Mouse (Mus musculus): Measurements from ENCODE around the gene Deup1. TPM values are rescaled to one million over a fixed set of nuclear protein-coding genes. Genes with fewer than 3 reads are reported as not detected.
"Not testable (repeated sequence)": the region's sequence is repeated elsewhere in the genome, so short reads cannot be mapped to it uniquely, and the experiment has no call there.

Deup1 gene
- polyA plus RNA-seq, 1 experiment from 2014 or later: 21.0 TPM

GRCm38 (mm10) chr9:15578946-15579345 is 48.8 kb downstream of the Deup1 start:
- WGBS: 78% methylated on average over 9 of the region's 9 CpGs
- H3K9ac ChIP-seq (ENCODE audit: low read length): no peak overlapping the region
- no peak for ATAC-seq (ENCODE audit: low read depth)
- no peak overlapping the region for H3K4me2 ChIP-seq (ENCODE audit: low read depth, low read length)
- H3K4me1 ChIP-seq (replicated peaks; ENCODE audit: control insufficient read depth, insufficient read depth, low read length): no peaks in the 10 kb centered on the region
- H3K4me3 ChIP-seq (ENCODE audit: low read length): no peak overlapping the region
- no peak overlapping the region for H3K27ac ChIP-seq (ENCODE audit: low read length)
- no peaks in the 10 kb centered on the region for H3K27me3 ChIP-seq (ENCODE audit: control insufficient read depth, insufficient read depth, low read depth, low read length)
- no peaks in the 10 kb centered on the region for H3K9me3 ChIP-seq (ENCODE audit: control insufficient read depth, low read length)
- no peaks in the 10 kb centered on the region for H3K36me3 ChIP-seq (ENCODE audit: control insufficient read depth, insufficient read depth, low read length)

GRCm38 (mm10) chr9:15578427-15578826 is 49.3 kb downstream of the Deup1 start:
- Histone ChIP-seq H3K9me3 (ENCODE audit: control insufficient read depth, low read length) (no peaks in the 10 kb centered on the region), H3K27me3 (ENCODE audit: control insufficient read depth, insufficient read depth, low read depth, low read length) (no peaks in the 10 kb centered on the region), H3K4me3 (ENCODE audit: low read length) (no peak overlapping the region), H3K4me2 (ENCODE audit: low read depth, low read length) (no peak overlapping the region), H3K27ac (ENCODE audit: low read length) (no peak overlapping the region), H3K4me1 (replicated peaks; ENCODE audit: control insufficient read depth, insufficient read depth, low read length) (no peaks in the 10 kb centered on the region), H3K36me3 (ENCODE audit: control insufficient read depth, insufficient read depth, low read length) (no peaks in the 10 kb centered on the region), H3K9ac (ENCODE audit: low read length) (no peak overlapping the region)
- ATAC-seq (ENCODE audit: low read depth): no peak
- 45% methylated on average over 1 of the region's 1 CpGs for WGBS

GRCm38 (mm10) chr9:15574750-15575454 is 52.8 kb downstream of the Deup1 start:
- ATAC-seq (ENCODE audit: low read depth): no peak
- Histone ChIP-seq H3K9me3 (ENCODE audit: control insufficient read depth, low read length) (no peaks in the 10 kb centered on the region), H3K4me2 (ENCODE audit: low read depth, low read length) (no peak overlapping the region), H3K9ac (ENCODE audit: low read length) (no peak overlapping the region), H3K27ac (ENCODE audit: low read length) (no peak overlapping the region), H3K4me1 (replicated peaks; ENCODE audit: control insufficient read depth, insufficient read depth, low read length) (no peaks in the 10 kb centered on the region), H3K27me3 (ENCODE audit: control insufficient read depth, insufficient read depth, low read depth, low read length) (no peaks in the 10 kb centered on the region), H3K4me3 (ENCODE audit: low read length) (no peak overlapping the region), H3K36me3 (ENCODE audit: control insufficient read depth, insufficient read depth, low read length) (no peaks in the 10 kb centered on the region)
- 75% methylated on average over 13 of the region's 13 CpGs for WGBS

GRCm38 (mm10) chr9:15562353-15562752 is 65.4 kb downstream of the Deup1 start:
- H3K4me3 ChIP-seq (ENCODE audit: low read length): no peak overlapping the region
- H3K9me3 ChIP-seq (ENCODE audit: control insufficient read depth, low read length): no peaks in the 10 kb centered on the region
- H3K9ac ChIP-seq (ENCODE audit: low read length): no peak overlapping the region
- H3K4me1 ChIP-seq (replicated peaks; ENCODE audit: control insufficient read depth, insufficient read depth, low read length): no peaks in the 10 kb centered on the region
- WGBS: 47% methylated on average over 7 of the region's 7 CpGs
- no peaks in the 10 kb centered on the region for H3K36me3 ChIP-seq (ENCODE audit: control insufficient read depth, insufficient read depth, low read length)
- no peak overlapping the region for H3K27ac ChIP-seq (ENCODE audit: low read length)
- H3K4me2 ChIP-seq (ENCODE audit: low read depth, low read length): no peak overlapping the region
- ATAC-seq (ENCODE audit: low read depth): no peak
- H3K27me3 ChIP-seq (ENCODE audit: control insufficient read depth, insufficient read depth, low read depth, low read length): no peaks in the 10 kb centered on the region

GRCm38 (mm10) chr9:15560451-15560850 is 67.3 kb downstream of the Deup1 start:
- no peaks in the 10 kb centered on the region for H3K9me3 ChIP-seq (ENCODE audit: control insufficient read depth, low read length)
- 56% methylated on average over 3 of the region's 3 CpGs for WGBS
- no peak overlapping the region for H3K4me3 ChIP-seq (ENCODE audit: low read length)
- no peaks in the 10 kb centered on the region for H3K27me3 ChIP-seq (ENCODE audit: control insufficient read depth, insufficient read depth, low read depth, low read length)
- H3K27ac ChIP-seq (ENCODE audit: low read length): no peak overlapping the region
- ATAC-seq (ENCODE audit: low read depth): no peak
- no peak overlapping the region for H3K9ac ChIP-seq (ENCODE audit: low read length)
- no peaks in the 10 kb centered on the region for H3K36me3 ChIP-seq (ENCODE audit: control insufficient read depth, insufficient read depth, low read length)
- H3K4me1 ChIP-seq (replicated peaks; ENCODE audit: control insufficient read depth, insufficient read depth, low read length): no peaks in the 10 kb centered on the region
- H3K4me2 ChIP-seq (ENCODE audit: low read depth, low read length): no peak overlapping the region

GRCm38 (mm10) chr9:15553322-15553721 is 74.4 kb downstream of the Deup1 start:
- H3K4me2 ChIP-seq (ENCODE audit: low read depth, low read length): no peak overlapping the region

GRCm38 (mm10) chr9:15551933-15552851 is 75.5 kb downstream of the Deup1 start:
- H3K9me3 ChIP-seq (ENCODE audit: control insufficient read depth, low read length): no peaks in the 10 kb centered on the region
- no peak overlapping the region for H3K27ac ChIP-seq (ENCODE audit: low read length)
- no peak overlapping the region for H3K4me2 ChIP-seq (ENCODE audit: low read depth, low read length)
- H3K27me3 ChIP-seq (ENCODE audit: control insufficient read depth, insufficient read depth, low read depth, low read length): no peaks in the 10 kb centered on the region
- 46% methylated on average over 15 of the region's 15 CpGs for WGBS
- no peak overlapping the region for H3K4me3 ChIP-seq (ENCODE audit: low read length)
- ATAC-seq (ENCODE audit: low read depth): no peak
- H3K9ac ChIP-seq (ENCODE audit: low read length): no peak overlapping the region
- H3K4me1 ChIP-seq (replicated peaks; ENCODE audit: control insufficient read depth, insufficient read depth, low read length): no peaks in the 10 kb centered on the region
- no peaks in the 10 kb centered on the region for H3K36me3 ChIP-seq (ENCODE audit: control insufficient read depth, insufficient read depth, low read length)

More at GRCm38 (mm10) chr9:15553322-15553721, 74.4 kb downstream of the Deup1 start:
- H3K4me1 ChIP-seq (replicated peaks; ENCODE audit: control insufficient read depth, insufficient read depth, low read length): no peaks in the 10 kb centered on the region
- H3K4me3 ChIP-seq (ENCODE audit: low read length): no peak overlapping the region
- no peak for ATAC-seq (ENCODE audit: low read depth)
- H3K27ac ChIP-seq (ENCODE audit: low read length): no peak overlapping the region
- no peak overlapping the region for H3K9ac ChIP-seq (ENCODE audit: low read length)
- no peaks in the 10 kb centered on the region for H3K9me3 ChIP-seq (ENCODE audit: control insufficient read depth, low read length)
- WGBS: 80% methylated on average over 8 of the region's 8 CpGs
- no peaks in the 10 kb centered on the region for H3K36me3 ChIP-seq (ENCODE audit: control insufficient read depth, insufficient read depth, low read length)
- H3K27me3 ChIP-seq (ENCODE audit: control insufficient read depth, insufficient read depth, low read depth, low read length): no peaks in the 10 kb centered on the region

GRCm38 (mm10) chr9:15551073-15551472 is 76.7 kb downstream of the Deup1 start:
- not testable (repeated sequence) for H3K9me3 ChIP-seq (ENCODE audit: control insufficient read depth, low read length); ATAC-seq (ENCODE audit: low read depth)
- WGBS: 86% methylated on average over 6 of the region's 6 CpGs

GRCm38 (mm10) chr9:15550461-15550961 is 77.2 kb downstream of the Deup1 start:
- 59% methylated on average over 4 of the region's 4 CpGs for WGBS
- no peaks in the 10 kb centered on the region for H3K4me1 ChIP-seq (replicated peaks; ENCODE audit: control insufficient read depth, insufficient read depth, low read length)
- H3K4me3 ChIP-seq (ENCODE audit: low read length): no peak overlapping the region
- H3K27ac ChIP-seq (ENCODE audit: low read length): no peak overlapping the region
- no peak overlapping the region for H3K4me2 ChIP-seq (ENCODE audit: low read depth, low read length)
- H3K9me3 ChIP-seq (ENCODE audit: control insufficient read depth, low read length): no peaks in the 10 kb centered on the region
- no peaks in the 10 kb centered on the region for H3K27me3 ChIP-seq (ENCODE audit: control insufficient read depth, insufficient read depth, low read depth, low read length)
- no peaks in the 10 kb centered on the region for H3K36me3 ChIP-seq (ENCODE audit: control insufficient read depth, insufficient read depth, low read length)
- H3K9ac ChIP-seq (ENCODE audit: low read length): no peak overlapping the region
- no peak for ATAC-seq (ENCODE audit: low read depth)

More at GRCm38 (mm10) chr9:15551073-15551472, 76.7 kb downstream of the Deup1 start:
- H3K4me3 ChIP-seq (ENCODE audit: low read length); H3K4me1 ChIP-seq (replicated peaks; ENCODE audit: control insufficient read depth, insufficient read depth, low read length); H3K27me3 ChIP-seq (ENCODE audit: control insufficient read depth, insufficient read depth, low read depth, low read length); H3K27ac ChIP-seq (ENCODE audit: low read length); H3K36me3 ChIP-seq (ENCODE audit: control insufficient read depth, insufficient read depth, low read length); H3K9ac ChIP-seq (ENCODE audit: low read length); H3K4me2 ChIP-seq (ENCODE audit: low read depth, low read length): not testable (repeated sequence)
